Mouse (Mus musculus): ENCODE measurements around the gene Mapk1ip1l. TPM values are rescaled to one million over a fixed set of nuclear protein-coding genes. Genes with fewer than 3 reads are reported as not detected.

Mapk1ip1l gene
- 139 to 165 TPM (median 157 TPM) in 4 replicates for total RNA-seq (2023; ENCODE audit: inconsistent age)

GRCm38 (mm10) chr14:47297785-47298407 is at the start of gene Mapk1ip1l:
TSS of gene Mapk1ip1l (plus strand) at chr14:47298266.

GRCm38 (mm10) chr14:47276637-47277393 is 21.3 kb upstream of the Mapk1ip1l start, which contains the start of the genes Wdhd1 and Socs4:
TSS of gene Wdhd1 (minus strand) at chr14:47276857.
TSS of gene Socs4 (plus strand) at chr14:47276931.

GRCm38 (mm10) chr14:47367461-47367860 is 69.4 kb downstream of the Mapk1ip1l start, which contains the start of gene Lgals3:
TSS of gene Lgals3 (plus strand) at chr14:47367751.

Other genes starting within 250 kb of the Mapk1ip1l start
- gene Gch1, start 108.9 kb upstream of the Mapk1ip1l start, total RNA-seq (2023; ENCODE audit: inconsistent age), result 71.3 to 85.2 TPM (median 78.8 TPM) in 4 replicates
- 21.0 to 35.2 TPM (median 23.7 TPM) in 4 replicates for gene Wdhd1, start 21.4 kb upstream of the Mapk1ip1l start, total RNA-seq (2023; ENCODE audit: inconsistent age)
- gene Socs4, start 21.3 kb upstream of the Mapk1ip1l start, total RNA-seq (2023; ENCODE audit: inconsistent age), result 28.4 to 33.3 TPM (median 30.3 TPM) in 4 replicates
- gene Lgals3, start 69.5 kb downstream of the Mapk1ip1l start, total RNA-seq (2023; ENCODE audit: inconsistent age), result 3.1 to 5.9 TPM (median 3.8 TPM) in 4 replicates
- gene Dlgap5, start 120.1 kb downstream of the Mapk1ip1l start, total RNA-seq (2023; ENCODE audit: inconsistent age), result 5.9 to 10.2 TPM (median 7.4 TPM) in 4 replicates
- gene Fbxo34, start 152.2 kb downstream of the Mapk1ip1l start, total RNA-seq (2023; ENCODE audit: inconsistent age), result 13.6 to 19.2 TPM (median 16.5 TPM) in 4 replicates

All from B cell, adult (primary cell).